Mouse (Mus musculus): ENCODE measurements around the gene Fam71e1. TPM values are rescaled to one million over a fixed set of nuclear protein-coding genes. Genes with fewer than 3 reads are reported as not detected.

Gene Fam71e1
- total RNA-seq, 2 experiments from 2014 or later = 1.2 to 1.7 TPM

Other genes starting within 250 kb of the Fam71e1 start
- 0.34 and 1.8 TPM in 2 replicates for gene 1700028J19Rik, start 249.9 kb upstream of the Fam71e1 start, total RNA-seq (2015)
- 0.30 and 0.37 TPM in 2 replicates for gene 1700028J19Rik, start 249.9 kb upstream of the Fam71e1 start, total RNA-seq (2017)
- 54.0 and 60.6 TPM in 2 replicates for gene 2410002F23Rik, start 249.9 kb upstream of the Fam71e1 start, total RNA-seq (2015)
- gene 2410002F23Rik, start 249.9 kb upstream of the Fam71e1 start, total RNA-seq (2017) = 71.7 and 74.6 TPM in 2 replicates
- not detected in 2 replicates for gene Acp4, start 239.2 kb upstream of the Fam71e1 start, total RNA-seq (2015)
- gene Acp4, start 239.2 kb upstream of the Fam71e1 start, total RNA-seq (2017) = 0.04 TPM in 1 of 2 replicates, not detected in the other
- gene Gm15517, start 235.1 kb upstream of the Fam71e1 start, total RNA-seq (2015) = not detected in 2 replicates
- gene Gm15517, start 235.1 kb upstream of the Fam71e1 start, total RNA-seq (2017) = not detected in 2 replicates
- 4.1 TPM in 2 replicates for gene Clec11a, start 189.7 kb upstream of the Fam71e1 start, total RNA-seq (2015)
- gene Clec11a, start 189.7 kb upstream of the Fam71e1 start, total RNA-seq (2017) = 4.2 and 4.4 TPM in 2 replicates
- gene Shank1, start 186.3 kb upstream of the Fam71e1 start, total RNA-seq (2015) = 0.05 and 0.49 TPM in 2 replicates
- not detected in 2 replicates for gene Shank1, start 186.3 kb upstream of the Fam71e1 start, total RNA-seq (2017)
- 0.22 and 0.24 TPM in 2 replicates for gene Syt3, start 112.5 kb upstream of the Fam71e1 start, total RNA-seq (2015)
- gene Syt3, start 112.5 kb upstream of the Fam71e1 start, total RNA-seq (2017) = 0.12 and 0.14 TPM in 2 replicates
- gene 1700008O03Rik, start 110.8 kb upstream of the Fam71e1 start, total RNA-seq (2015) = 0.44 and 1.5 TPM in 2 replicates
- 1.8 and 2.2 TPM in 2 replicates for gene 1700008O03Rik, start 110.8 kb upstream of the Fam71e1 start, total RNA-seq (2017)
- gene Lrrc4b, start 67.6 kb upstream of the Fam71e1 start, total RNA-seq (2015) = not detected in 2 replicates
- gene Lrrc4b, start 67.6 kb upstream of the Fam71e1 start, total RNA-seq (2017) = not detected in 2 replicates
- gene Aspdh, start 31.2 kb upstream of the Fam71e1 start, total RNA-seq (2015) = not detected in 2 replicates
- not detected in 2 replicates for gene Aspdh, start 31.2 kb upstream of the Fam71e1 start, total RNA-seq (2017)
- gene Josd2, start 28.6 kb upstream of the Fam71e1 start, total RNA-seq (2015) = 27.5 and 35.2 TPM in 2 replicates
- gene Josd2, start 28.6 kb upstream of the Fam71e1 start, total RNA-seq (2017) = 17.4 and 22.6 TPM in 2 replicates
- 60.6 and 62.7 TPM in 2 replicates for gene Emc10, start 52 bp upstream of the Fam71e1 start, total RNA-seq (2015)
- gene Emc10, start 52 bp upstream of the Fam71e1 start, total RNA-seq (2017) = 30.4 and 38.3 TPM in 2 replicates
- gene Mybpc2, start 28.1 kb downstream of the Fam71e1 start, total RNA-seq (2015) = not detected in 2 replicates
- not detected in 2 replicates for gene Mybpc2, start 28.1 kb downstream of the Fam71e1 start, total RNA-seq (2017)
- 0.20 TPM in 1 of 2 replicates, not detected in the other for gene Spib, start 35.5 kb downstream of the Fam71e1 start, total RNA-seq (2015)
- 0.04 TPM in 1 of 2 replicates, not detected in the other for gene Spib, start 35.5 kb downstream of the Fam71e1 start, total RNA-seq (2017)
- 51.4 and 70.3 TPM in 2 replicates for gene Pold1, start 52.3 kb downstream of the Fam71e1 start, total RNA-seq (2015)
- gene Pold1, start 52.3 kb downstream of the Fam71e1 start, total RNA-seq (2017) = 64.4 and 77.2 TPM in 2 replicates
- gene Nr1h2, start 57.4 kb downstream of the Fam71e1 start, total RNA-seq (2015) = 39.4 and 43.7 TPM in 2 replicates
- gene Nr1h2, start 57.4 kb downstream of the Fam71e1 start, total RNA-seq (2017) = 42.6 and 45.7 TPM in 2 replicates
- 219 and 232 TPM in 2 replicates for gene Napsa, start 75.8 kb downstream of the Fam71e1 start, total RNA-seq (2015)
- 91.2 and 121 TPM in 2 replicates for gene Napsa, start 75.8 kb downstream of the Fam71e1 start, total RNA-seq (2017)
- gene Kcnc3, start 94.1 kb downstream of the Fam71e1 start, total RNA-seq (2015) = 0.25 and 0.66 TPM in 2 replicates
- 0.04 TPM in 1 of 2 replicates, not detected in the other for gene Kcnc3, start 94.1 kb downstream of the Fam71e1 start, total RNA-seq (2017)
- gene Myh14, start 174.3 kb downstream of the Fam71e1 start, total RNA-seq (2015) = not detected in 2 replicates
- gene Myh14, start 174.3 kb downstream of the Fam71e1 start, total RNA-seq (2017) = not detected in 2 replicates
- gene Izumo2, start 212.2 kb downstream of the Fam71e1 start, total RNA-seq (2015) = not detected in 2 replicates
- gene Izumo2, start 212.2 kb downstream of the Fam71e1 start, total RNA-seq (2017) = not detected in 2 replicates

Measured in megakaryocyte progenitor cell, adult 5-6 weeks (primary cell).